Mouse (Mus musculus): ENCODE measurements around the gene Gm7544.
A peak's percentile ranks its signal among the peaks of the same experiment; 100 is the strongest.
"Not testable (repeated sequence)": the region's sequence is repeated elsewhere in the genome, so short reads cannot be mapped to it uniquely, and the experiment has no call there.

Gene Gm7544

GRCm38 (mm10) chr1:82955913-82956312 is at the start of gene Gm7544:
Gene Gm7544, minus strand, starts transcription at chr1:82956013.
- not testable (repeated sequence) for DNase-seq

GRCm38 (mm10) chr1:83000306-83000705 is 44.5 kb upstream of the Gm7544 start, which contains the start of gene Gm47959:
Gene Gm47959, plus strand, starts transcription at chr1:83000548.
- not testable (repeated sequence) for DNase-seq

GRCm38 (mm10) chr1:82993947-82994346 is 38.1 kb upstream of the Gm7544 start:
- DNase-seq, result no peak

GRCm38 (mm10) chr1:82992093-82992492 is 36.3 kb upstream of the Gm7544 start:
- no peak for DNase-seq

- no peak for DNase-seq
Measured at GRCm38 (mm10) chr1:82991596-82991995, 35.8 kb upstream of the Gm7544 start.

- DNase-seq, result no peak
Measured at GRCm38 (mm10) chr1:82991062-82991461, 35.2 kb upstream of the Gm7544 start.

- DNase-seq, result peak; percentile 67
Measured at GRCm38 (mm10) chr1:82987530-82988198, 31.9 kb upstream of the Gm7544 start.

GRCm38 (mm10) chr1:82986738-82987137 is 30.9 kb upstream of the Gm7544 start:
- DNase-seq, result no peak

GRCm38 (mm10) chr1:82977840-82978239 is 22.0 kb upstream of the Gm7544 start:
- no peak for DNase-seq

- DNase-seq, result no peak
Measured at GRCm38 (mm10) chr1:82975750-82976149, 19.9 kb upstream of the Gm7544 start.

GRCm38 (mm10) chr1:82974342-82974741 is 18.5 kb upstream of the Gm7544 start:
- DNase-seq, result no peak

GRCm38 (mm10) chr1:82973901-82974300 is 18.1 kb upstream of the Gm7544 start:
- no peak for DNase-seq

GRCm38 (mm10) chr1:82973244-82973643 is 17.4 kb upstream of the Gm7544 start:
- DNase-seq, result no peak

- no peak for DNase-seq
Measured at GRCm38 (mm10) chr1:82972046-82972445, 16.2 kb upstream of the Gm7544 start.

GRCm38 (mm10) chr1:82966413-82966812 is 10.6 kb upstream of the Gm7544 start:
- no peak for DNase-seq

GRCm38 (mm10) chr1:82959870-82960385 is 4.1 kb upstream of the Gm7544 start, which contains the start of gene Gm47955:
Gene Gm47955, plus strand, starts transcription at chr1:82960286.
- no peak for DNase-seq

GRCm38 (mm10) chr1:82948601-82949000 is 7.2 kb downstream of the Gm7544 start:
- no peak for DNase-seq

GRCm38 (mm10) chr1:82946029-82946428 is 9.8 kb downstream of the Gm7544 start:
- not testable (repeated sequence) for DNase-seq

- DNase-seq, result not testable (repeated sequence)
Measured at GRCm38 (mm10) chr1:82943295-82943694, 12.5 kb downstream of the Gm7544 start, which contains the start of gene A030003K21Rik. Gene A030003K21Rik, minus strand, starts transcription at chr1:82943388.

- DNase-seq, result not testable (repeated sequence)
Measured at GRCm38 (mm10) chr1:82942505-82942904, 13.3 kb downstream of the Gm7544 start.

GRCm38 (mm10) chr1:82938666-82939065 is 17.1 kb downstream of the Gm7544 start:
- DNase-seq, result no peak

GRCm38 (mm10) chr1:82931326-82931725 is 24.5 kb downstream of the Gm7544 start, which contains the start of gene Gm6217:
Gene Gm6217, minus strand, starts transcription at chr1:82931399.
- not testable (repeated sequence) for DNase-seq

GRCm38 (mm10) chr1:82930558-82930957 is 25.3 kb downstream of the Gm7544 start:
- not testable (repeated sequence) for DNase-seq

- no peak for DNase-seq
Measured at GRCm38 (mm10) chr1:82924650-82925049, 31.2 kb downstream of the Gm7544 start, which contains the start of gene A030014E15Rik. Gene A030014E15Rik, plus strand, starts transcription at chr1:82924917.

Measured in cerebellum, adult 9-10 months (tissue).